Mouse (Mus musculus): ENCODE measurements around the gene Itgb4. TPM values are rescaled to one million over a fixed set of nuclear protein-coding genes. Genes with fewer than 3 reads are reported as not detected.
"Not testable (repeated sequence)": the region's sequence is repeated elsewhere in the genome, so short reads cannot be mapped to it uniquely, and the experiment has no call there.

Gene Itgb4
- total RNA-seq, 2 experiments from 2014 or later: 5.0 to 5.4 TPM

DNA sequence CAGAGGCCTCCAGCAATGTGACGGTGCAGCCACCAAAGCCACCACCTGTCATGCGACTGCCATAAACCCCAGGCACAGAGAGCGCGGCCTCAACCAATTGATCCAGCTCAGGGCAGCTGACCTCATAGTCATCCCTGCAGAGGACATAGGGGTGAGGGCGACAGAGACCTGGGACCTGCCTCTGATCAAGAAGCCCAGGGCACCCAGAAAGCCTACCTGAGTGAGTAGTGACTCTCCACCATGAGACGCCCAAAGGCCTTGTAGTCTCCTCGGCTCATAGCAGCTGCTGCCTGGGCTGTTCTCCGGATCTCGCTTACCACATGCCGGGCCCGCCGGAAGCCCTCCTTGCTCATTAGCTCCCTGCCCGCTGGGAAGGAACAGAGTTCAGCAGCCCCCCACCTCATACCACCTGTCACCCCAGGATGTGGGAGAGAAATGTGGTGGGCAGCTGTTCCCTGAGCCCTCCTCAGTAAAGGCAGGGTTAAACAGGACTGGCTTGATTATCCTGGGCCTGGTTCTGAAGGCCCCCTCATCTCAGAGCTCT, 34.4 kb downstream of the Itgb4 start:
- DNase-seq: no peak

GRCm38 (mm10) chr11:116009661-116010060, 35.2 kb downstream of the Itgb4 start:
- no peak for DNase-seq

- no peak for DNase-seq
Observed at GRCm38 (mm10) chr11:116010146-116010545, 35.6 kb downstream of the Itgb4 start.

- DNase-seq: no peak
Observed at GRCm38 (mm10) chr11:116010948-116011347, 36.4 kb downstream of the Itgb4 start.

DNA sequence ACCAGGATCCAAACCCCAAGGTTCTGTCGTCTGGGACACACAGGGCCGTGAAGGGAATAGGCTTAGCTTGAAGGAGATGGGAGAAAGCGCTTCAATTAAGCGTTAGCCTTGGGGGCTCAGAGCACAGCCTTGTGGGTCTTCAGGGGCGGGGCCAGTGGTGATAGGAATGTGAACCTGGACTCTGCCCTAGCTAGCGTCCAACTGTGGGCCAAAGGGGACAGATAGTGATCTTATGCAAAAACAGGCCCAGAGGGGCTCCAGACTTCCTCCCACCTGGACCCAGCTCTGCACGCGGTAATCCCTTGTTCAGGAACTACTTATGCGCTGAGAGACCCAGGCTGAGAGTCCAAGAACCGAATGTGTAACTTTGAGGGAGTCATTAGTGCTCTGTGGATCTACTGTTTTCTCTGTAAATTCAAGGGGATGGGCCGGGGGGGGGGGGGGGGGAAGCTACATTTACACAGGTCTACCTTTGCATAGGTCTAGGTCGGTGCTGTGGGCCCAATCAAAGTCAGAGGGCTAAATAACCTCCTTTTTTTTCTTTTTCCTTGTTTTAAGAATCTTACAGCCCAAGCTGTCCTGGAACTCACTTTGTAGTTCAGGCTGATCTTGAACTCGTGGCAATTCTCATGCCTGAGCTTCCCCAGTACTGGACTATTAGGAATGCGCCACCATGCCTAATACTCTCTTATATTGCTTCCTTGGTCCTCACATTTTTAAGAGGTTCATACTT, 37.2 kb downstream of the Itgb4 start:
- DNase-seq: no peak

- DNase-seq: peak; percentile 93
Observed at GRCm38 (mm10) chr11:116012262-116012947, 37.9 kb downstream of the Itgb4 start, which contains the start of gene Galk1. TSS of gene Galk1 (minus strand) at chr11:116012719.

DNA sequence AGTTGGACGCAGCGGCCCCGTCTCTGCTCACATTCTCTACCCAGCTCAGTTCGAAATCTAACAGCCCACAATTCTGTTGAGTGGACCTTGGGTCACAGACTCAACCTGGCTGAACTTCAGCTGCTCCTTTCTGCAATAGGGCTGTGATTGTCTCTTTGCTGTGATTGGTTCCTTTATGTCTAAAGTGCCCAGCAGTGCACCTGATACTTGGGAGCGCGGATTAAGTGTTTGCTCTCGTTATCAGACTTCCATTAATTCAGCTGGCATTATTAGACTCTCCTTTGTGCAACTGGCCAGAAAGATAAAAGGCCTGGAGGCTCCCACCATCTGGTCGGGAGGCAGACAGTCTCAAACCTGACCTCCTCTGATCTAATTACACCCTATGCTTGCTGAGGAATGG, 40.3 kb downstream of the Itgb4 start:
- no peak for DNase-seq

- DNase-seq: peak; percentile 58
Observed at GRCm38 (mm10) chr11:116018106-116018505, 43.6 kb downstream of the Itgb4 start.

GRCm38 (mm10) chr11:116018867-116019266, 44.4 kb downstream of the Itgb4 start:
- DNase-seq: not testable (repeated sequence)

DNA sequence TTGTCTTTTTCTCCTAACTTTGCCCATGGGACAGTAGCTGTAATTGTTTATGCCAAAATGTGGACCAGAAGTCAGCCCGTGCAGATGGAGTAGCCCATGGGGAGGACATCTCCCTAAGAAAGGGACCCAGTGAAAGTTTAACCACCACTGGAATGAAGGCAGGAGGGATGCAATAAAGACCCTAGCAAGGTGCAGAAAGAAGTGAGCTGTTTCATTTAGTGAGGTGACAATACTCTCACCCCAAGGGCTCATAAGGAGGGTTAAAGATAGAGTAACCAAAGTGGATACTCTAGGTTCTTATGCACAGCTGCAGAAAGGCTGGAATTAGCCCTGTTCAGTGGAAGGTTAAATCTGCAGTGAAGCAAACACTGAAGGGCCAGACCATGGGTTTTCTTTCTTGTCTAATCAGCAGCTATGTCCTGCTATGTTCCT, 44.9 kb downstream of the Itgb4 start:
- no peak for DNase-seq

DNA sequence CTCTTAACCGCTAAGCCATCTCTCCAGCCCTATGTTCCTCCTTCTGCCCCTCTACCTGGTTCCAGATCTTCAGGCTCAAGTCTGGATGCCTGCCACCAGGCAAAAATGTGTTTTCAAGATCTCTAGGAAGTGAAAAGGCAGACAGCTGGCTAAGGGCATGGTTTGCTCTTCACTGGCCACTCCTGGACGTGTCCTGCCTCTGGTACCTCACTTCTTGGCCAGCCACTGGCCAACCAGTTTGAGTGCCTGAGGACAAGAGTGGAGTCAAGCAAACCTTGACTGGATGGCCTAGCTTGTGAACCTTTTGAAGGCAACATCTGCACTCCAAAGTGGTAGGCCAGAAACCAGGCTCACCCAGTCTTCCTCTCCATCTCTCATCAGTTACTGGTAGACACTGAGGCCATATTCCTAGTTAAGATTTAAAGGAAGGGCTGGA, 45.5 kb downstream of the Itgb4 start:
- peak; percentile 45 for DNase-seq

- DNase-seq: no peak
Observed at GRCm38 (mm10) chr11:116020519-116020922, 46.0 kb downstream of the Itgb4 start.

GRCm38 (mm10) chr11:116021328-116022220, 47.1 kb downstream of the Itgb4 start:
- no peak for DNase-seq

DNA sequence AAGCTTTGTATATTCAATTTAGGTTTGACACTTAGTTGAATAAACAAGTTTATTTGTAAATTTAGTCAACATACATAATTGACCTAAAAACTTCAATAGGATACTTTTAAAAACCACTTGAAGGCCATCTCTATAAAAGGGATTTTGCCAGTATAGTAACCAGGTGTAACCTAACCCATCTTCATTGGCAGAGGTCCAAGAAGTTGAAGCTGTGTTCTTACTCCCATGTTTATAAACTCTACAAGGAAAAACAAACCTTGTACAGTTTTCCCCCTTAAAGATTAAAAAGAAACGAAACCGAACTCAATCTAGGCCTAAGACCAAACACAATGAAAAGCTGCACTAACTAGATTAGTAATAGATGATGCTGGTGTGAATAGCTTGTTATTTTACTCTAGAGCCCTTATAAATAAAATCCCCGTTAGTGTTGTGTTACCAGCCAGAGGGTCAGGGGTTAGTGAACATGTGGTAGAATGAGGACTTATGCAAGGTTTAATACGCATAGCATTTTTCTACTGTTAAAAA, 47.8 kb downstream of the Itgb4 start:
- DNase-seq: no peak

DNA sequence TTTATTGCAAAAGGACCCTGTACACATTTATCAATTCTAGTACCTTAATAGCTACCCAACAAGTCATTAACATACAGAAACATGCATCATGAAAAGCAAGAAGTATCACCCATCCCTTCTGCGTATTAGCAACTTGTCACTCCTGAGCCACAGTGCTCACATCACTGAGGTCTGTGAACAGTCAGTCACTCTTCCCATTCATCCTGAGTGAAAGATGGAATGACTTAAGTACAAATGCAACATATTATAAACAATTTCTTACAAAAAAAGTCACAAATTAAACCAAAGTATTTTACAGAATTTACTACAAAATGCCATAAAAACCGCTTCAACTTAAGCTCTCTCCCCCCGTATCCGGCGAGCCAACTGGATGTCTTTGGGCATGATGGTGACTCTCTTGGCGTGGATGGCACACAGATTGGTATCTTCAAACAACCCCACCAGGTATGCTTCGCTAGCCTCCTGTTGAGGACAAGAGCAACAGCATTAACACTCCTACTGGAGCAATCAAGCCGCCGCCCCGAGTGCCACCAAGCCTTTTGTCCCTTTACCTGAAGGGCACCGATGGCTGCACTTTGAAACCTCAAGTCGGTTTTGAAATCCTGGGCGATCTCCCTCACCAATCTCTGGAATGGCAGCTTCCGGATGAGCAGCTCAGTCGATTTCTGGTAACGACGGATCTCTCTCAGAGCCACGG, 48.7 kb downstream of the Itgb4 start:
- DNase-seq: not testable (repeated sequence)

- peak; percentile 84 for DNase-seq
Observed at GRCm38 (mm10) chr11:116023771-116024355, 49.4 kb downstream of the Itgb4 start.

GRCm38 (mm10) chr11:116024356-116024808, 49.9 kb downstream of the Itgb4 start:
- DNase-seq: peak; percentile 97

DNA sequence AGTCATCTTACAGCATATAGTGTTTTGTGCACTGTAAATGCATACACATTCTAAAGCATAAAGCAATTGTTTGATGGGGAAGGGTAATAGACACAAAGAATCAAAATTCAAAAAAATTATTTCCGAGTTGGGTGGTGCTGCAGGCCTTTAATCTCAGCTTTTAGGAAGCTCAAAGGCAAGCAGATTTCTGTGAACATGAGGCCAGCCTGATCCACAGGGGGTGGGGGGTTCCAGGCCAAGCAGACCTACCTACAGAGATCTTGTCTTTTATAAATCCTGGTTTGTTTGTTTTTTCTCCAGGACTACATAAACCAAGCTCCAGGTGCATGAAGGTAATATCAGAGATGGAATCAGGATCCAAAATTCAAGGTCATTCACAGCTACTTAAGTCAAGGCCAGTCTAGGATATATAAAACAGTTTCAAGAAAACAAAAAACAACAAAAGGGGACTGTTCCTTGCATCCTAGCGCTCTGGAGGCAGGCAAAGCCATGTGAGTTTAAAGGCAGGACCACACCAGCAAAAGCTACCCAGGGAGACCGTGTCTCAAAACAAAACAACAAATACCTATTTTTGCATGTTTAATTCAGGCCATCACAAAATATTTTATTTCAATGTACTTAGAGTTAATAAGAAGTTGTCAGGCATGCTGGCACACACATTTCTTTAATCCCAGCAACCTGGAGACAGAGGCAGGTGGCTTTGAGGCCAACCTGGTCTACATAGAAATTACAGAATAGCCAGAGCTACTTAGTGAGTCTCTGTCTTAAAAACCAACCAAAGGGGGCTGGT, 50.7 kb downstream of the Itgb4 start:
- no peak for DNase-seq

DNA sequence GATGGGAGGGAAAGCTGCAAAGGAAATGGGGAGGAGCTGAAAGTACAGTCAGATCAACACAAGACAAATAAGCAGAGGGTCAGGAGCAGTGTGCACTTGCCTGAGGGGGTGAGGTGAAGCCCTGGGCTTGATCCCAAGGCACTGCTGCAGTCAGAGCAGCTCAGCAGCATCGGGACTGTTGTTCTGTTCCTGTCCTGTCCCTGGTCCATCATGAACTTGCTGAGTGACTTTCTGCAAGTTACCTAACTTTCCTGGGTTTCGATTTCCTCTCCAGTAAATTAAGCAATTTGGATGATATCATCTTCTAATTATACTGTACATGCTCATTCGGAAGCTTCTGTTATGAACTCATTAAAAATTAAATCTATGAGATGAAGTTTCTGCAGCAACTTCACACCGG, 53.2 kb downstream of the Itgb4 start, which contains the start of gene H3f3b:
Gene H3f3b, minus strand, starts transcription at position 207 of the 400 bp plus-strand sequence.
- DNase-seq: no peak

All from heart, postnatal 4 days (tissue).